Mouse (Mus musculus): Measurements from ENCODE around the gene Rnf144b.

The Rnf144b gene

GRCm38 (mm10) chr13:47178182-47178581 is 55.7 kb downstream of the Rnf144b start:
- DNase-seq (ENCODE audit: extremely low spot score, low spot score) = no peak

- DNase-seq (ENCODE audit: extremely low spot score, low spot score) = no peak
These were observed 58.3 kb downstream of the Rnf144b start for GRCm38 (mm10) chr13:47180776-47181175.

- no peak for DNase-seq (ENCODE audit: extremely low spot score, low spot score)
These were observed 59.9 kb downstream of the Rnf144b start for GRCm38 (mm10) chr13:47182366-47182765.

GRCm38 (mm10) chr13:47183033-47183730 is 60.7 kb downstream of the Rnf144b start:
- DNase-seq (ENCODE audit: extremely low spot score, low spot score) = no peak

GRCm38 (mm10) chr13:47183771-47184170 is 61.3 kb downstream of the Rnf144b start:
- no peak for DNase-seq (ENCODE audit: extremely low spot score, low spot score)

GRCm38 (mm10) chr13:47187836-47188235 is 65.4 kb downstream of the Rnf144b start:
- no peak for DNase-seq (ENCODE audit: extremely low spot score, low spot score)

- DNase-seq (ENCODE audit: extremely low spot score, low spot score) = no peak
These were observed 67.5 kb downstream of the Rnf144b start for GRCm38 (mm10) chr13:47189971-47190370.

GRCm38 (mm10) chr13:47192200-47192599 is 69.7 kb downstream of the Rnf144b start:
- no peak for DNase-seq (ENCODE audit: extremely low spot score, low spot score)

GRCm38 (mm10) chr13:47192771-47193170 is 70.3 kb downstream of the Rnf144b start:
- no peak for DNase-seq (ENCODE audit: extremely low spot score, low spot score)

GRCm38 (mm10) chr13:47193326-47194153 is 71.1 kb downstream of the Rnf144b start:
- peak; percentile 65 for DNase-seq (ENCODE audit: extremely low spot score, low spot score)

- peak; percentile 22 for DNase-seq (ENCODE audit: extremely low spot score, low spot score)
These were observed 72.2 kb downstream of the Rnf144b start for GRCm38 (mm10) chr13:47194695-47195094.

- no peak for DNase-seq (ENCODE audit: extremely low spot score, low spot score)
These were observed 73.0 kb downstream of the Rnf144b start for GRCm38 (mm10) chr13:47195491-47195890.

- DNase-seq (ENCODE audit: extremely low spot score, low spot score) = no peak
These were observed 77.7 kb downstream of the Rnf144b start for GRCm38 (mm10) chr13:47200011-47200670.

- DNase-seq (ENCODE audit: extremely low spot score, low spot score) = no peak
These were observed 79.6 kb downstream of the Rnf144b start for GRCm38 (mm10) chr13:47201962-47202624.

- DNase-seq (ENCODE audit: extremely low spot score, low spot score) = no peak
These were observed 88.0 kb downstream of the Rnf144b start for GRCm38 (mm10) chr13:47210496-47210895.

- no peak for DNase-seq (ENCODE audit: extremely low spot score, low spot score)
These were observed 88.5 kb downstream of the Rnf144b start for GRCm38 (mm10) chr13:47210992-47211391.

GRCm38 (mm10) chr13:47211581-47211980 is 89.1 kb downstream of the Rnf144b start:
- DNase-seq (ENCODE audit: extremely low spot score, low spot score) = no peak

- no peak for DNase-seq (ENCODE audit: extremely low spot score, low spot score)
These were observed 91.4 kb downstream of the Rnf144b start for GRCm38 (mm10) chr13:47213817-47214216.

- no peak for DNase-seq (ENCODE audit: extremely low spot score, low spot score)
These were observed 92.4 kb downstream of the Rnf144b start for GRCm38 (mm10) chr13:47214895-47215294.

GRCm38 (mm10) chr13:47215815-47216585 is 93.5 kb downstream of the Rnf144b start:
- no peak for DNase-seq (ENCODE audit: extremely low spot score, low spot score)

- DNase-seq (ENCODE audit: extremely low spot score, low spot score) = no peak
These were observed 94.7 kb downstream of the Rnf144b start for GRCm38 (mm10) chr13:47217107-47217571.

Measured in neural tube, embryonic 10.5 days (tissue).